Mouse (Mus musculus): ENCODE data around the gene Ropn1. TPM values are rescaled to one million over a fixed set of nuclear protein-coding genes. Genes with fewer than 3 reads are reported as not detected.
A peak's percentile ranks its signal among the peaks of the same experiment; 100 is the strongest.

Gene Ropn1
- polyA plus RNA-seq, 1 experiment from 2014 or later, result 0.47 TPM

DNA sequence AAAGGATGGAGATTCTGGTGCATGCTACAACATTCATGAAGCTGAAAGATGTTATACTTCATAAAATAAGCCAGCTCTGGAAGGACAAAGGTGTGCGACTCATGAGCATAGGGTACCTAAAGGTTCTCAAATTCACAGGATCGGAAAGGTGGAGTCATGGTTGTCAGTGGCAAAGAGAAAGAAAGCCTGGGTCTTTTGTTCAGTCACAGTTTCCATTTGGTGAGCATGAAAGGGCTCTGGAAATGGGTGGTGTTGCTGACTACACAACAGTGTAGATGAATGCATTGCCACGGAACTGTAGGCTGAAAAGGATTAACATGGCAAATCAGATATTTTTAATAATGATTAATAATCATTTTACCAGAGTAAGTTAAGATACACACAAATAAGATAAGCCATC lies 14.8 kb downstream of the Ropn1 start:
- 74% methylated on average over 3 of the region's 3 CpGs for WGBS
- H3K4me1 ChIP-seq (ENCODE audit: control insufficient read depth in 2 of 2, insufficient read depth in 2 of 2, low read length in 2 of 2), result no peaks in the 10 kb centered on the region
- H3K36me3 ChIP-seq (ENCODE audit: control insufficient read depth, insufficient read depth, low read length), result no peaks in the 10 kb centered on the region
- no peak overlapping the region for H3K9ac ChIP-seq (ENCODE audit: low read length)
- 0 out of 2 replicates have a peak, but pooled peaks cover 5% of the 10 kb centered on the region for H3K27me3 ChIP-seq (ENCODE audit: control insufficient read depth, insufficient read depth, low read length)
- no peak for ATAC-seq (ENCODE audit: insufficient number of reproducible peaks, insufficient read depth, low FRiP score, low read depth)
- no peak overlapping the region for H3K4me2 ChIP-seq (ENCODE audit: low read length)
- no peak overlapping the region for H3K27ac ChIP-seq (replicated peaks in 1 of 2; ENCODE audit: control insufficient read depth in 1 of 2, insufficient read depth in 1 of 2, low read depth in 2 of 2, low read length in 2 of 2)
- no peak overlapping the region for H3K4me3 ChIP-seq (ENCODE audit: control insufficient read depth in 1 of 2, insufficient read depth in 1 of 2, low read depth in 1 of 2, low read length in 2 of 2)
- H3K9me3 ChIP-seq (ENCODE audit: control insufficient read depth, low read length), result no peaks in the 10 kb centered on the region

DNA sequence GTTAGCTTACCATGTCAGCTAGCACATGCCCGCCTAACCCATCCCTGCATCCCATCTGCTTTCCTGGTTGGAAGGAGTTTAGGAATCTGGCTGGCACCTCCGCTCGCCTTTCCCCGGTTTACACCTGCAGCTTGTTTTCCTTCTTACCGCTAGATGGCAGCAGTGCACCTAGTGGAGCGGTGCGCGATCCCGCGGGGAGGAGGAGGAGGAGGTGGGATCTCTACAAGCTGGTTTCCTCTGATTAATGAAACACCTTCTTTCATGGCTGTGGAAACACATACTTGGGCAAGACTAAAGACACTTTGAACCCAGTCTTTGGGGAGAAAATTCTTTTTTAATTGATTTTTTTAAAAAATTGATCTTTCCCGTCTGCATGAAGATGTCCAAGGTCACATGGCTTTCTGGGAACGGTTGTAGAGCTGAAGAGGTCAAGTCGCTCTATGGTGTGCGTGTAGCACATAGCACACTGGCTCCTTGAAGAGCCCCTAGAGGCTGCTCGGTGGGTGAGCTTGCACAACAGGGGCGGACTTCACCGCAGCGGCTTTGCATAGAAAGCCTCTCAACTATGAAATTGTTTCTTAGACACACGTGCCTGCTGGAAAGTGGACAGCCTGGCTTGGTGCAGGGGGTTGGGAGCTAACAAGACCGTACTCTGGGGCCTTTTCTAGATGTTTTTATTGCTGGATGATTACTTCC lies 17.5 kb downstream of the Ropn1 start:
- no peaks in the 10 kb centered on the region for H3K36me3 ChIP-seq (ENCODE audit: control insufficient read depth, insufficient read depth, low read length)
- no peaks in the 10 kb centered on the region for H3K9me3 ChIP-seq (ENCODE audit: control insufficient read depth, low read length)
- H3K27me3 ChIP-seq (ENCODE audit: control insufficient read depth, insufficient read depth, low read length), result 0 out of 2 replicates have a peak, but pooled peaks cover 5% of the 10 kb centered on the region
- peak overlapping the region; percentile 61 for H3K4me2 ChIP-seq (ENCODE audit: low read length)
- peaks cover 7% of the 10 kb centered on the region in 2 experiments; a peak in 3 of 4 replicates for H3K4me1 ChIP-seq (ENCODE audit: control insufficient read depth in 2 of 2, insufficient read depth in 2 of 2, low read length in 2 of 2)
- no peak overlapping the region for H3K9ac ChIP-seq (ENCODE audit: low read length)
- no peak for ATAC-seq (ENCODE audit: insufficient number of reproducible peaks, insufficient read depth, low FRiP score, low read depth)
- H3K27ac ChIP-seq (replicated peaks in 1 of 2; ENCODE audit: control insufficient read depth in 1 of 2, insufficient read depth in 1 of 2, low read depth in 2 of 2, low read length in 2 of 2), result no peak overlapping the region
- WGBS, result 9% methylated on average over 20 of the region's 20 CpGs
- peak overlapping the region in 1 of 2 experiments; percentile 21; a peak in 1 of 4 replicates for H3K4me3 ChIP-seq (ENCODE audit: control insufficient read depth in 1 of 2, insufficient read depth in 1 of 2, low read depth in 1 of 2, low read length in 2 of 2)

DNA sequence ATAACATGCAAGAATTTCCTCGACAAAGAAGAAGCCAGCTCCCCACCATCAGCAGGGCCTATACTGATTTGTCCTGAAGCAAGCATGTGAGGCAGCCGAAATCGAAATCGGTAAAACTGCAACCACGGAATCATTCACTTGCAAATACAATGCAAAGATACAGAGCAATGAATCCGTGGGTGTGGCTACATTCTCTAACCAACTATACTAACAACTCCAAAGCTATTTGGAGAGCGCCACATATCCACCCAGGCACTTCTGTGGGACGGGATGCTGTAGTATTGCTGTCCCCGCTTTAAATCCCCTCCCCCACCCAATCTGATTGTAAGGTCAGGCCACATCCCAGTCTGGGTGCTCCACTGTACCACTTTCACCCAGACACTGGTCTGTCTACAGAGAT lies 18.6 kb downstream of the Ropn1 start:
- H3K9ac ChIP-seq (ENCODE audit: low read length), result no peak overlapping the region

DNA sequence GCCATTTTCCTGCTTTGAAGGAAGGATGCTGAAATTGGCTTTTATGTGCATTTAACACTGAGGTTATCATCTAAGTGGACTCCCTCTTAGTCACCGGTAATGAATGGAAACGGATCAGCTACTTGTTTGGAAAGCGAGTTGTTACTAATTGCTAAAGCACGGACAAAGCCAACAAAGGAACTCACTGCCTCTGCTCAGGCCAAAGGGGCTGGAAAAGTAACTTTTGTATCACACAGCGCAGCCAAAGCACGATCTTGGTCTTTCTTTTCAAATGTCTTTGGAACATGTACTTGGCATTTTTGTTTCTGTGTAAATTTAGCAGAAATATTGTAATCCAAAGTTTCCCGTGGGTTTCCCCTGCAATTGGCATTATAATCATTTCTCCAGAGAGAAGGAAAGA lies 22.2 kb downstream of the Ropn1 start:
- H3K9ac ChIP-seq (ENCODE audit: low read length), result no peak overlapping the region
- no peak for ATAC-seq (ENCODE audit: insufficient number of reproducible peaks, insufficient read depth, low FRiP score, low read depth)
- no peaks in the 10 kb centered on the region for H3K27me3 ChIP-seq (ENCODE audit: control insufficient read depth, insufficient read depth, low read length)
- no peak overlapping the region for H3K4me3 ChIP-seq (ENCODE audit: control insufficient read depth in 1 of 2, insufficient read depth in 1 of 2, low read depth in 1 of 2, low read length in 2 of 2)
- H3K4me1 ChIP-seq (ENCODE audit: control insufficient read depth in 2 of 2, insufficient read depth in 2 of 2, low read length in 2 of 2), result peaks cover 7 to 10% of the 10 kb centered on the region in 2 experiments; a peak in 3 of 4 replicates
- H3K36me3 ChIP-seq (ENCODE audit: control insufficient read depth, insufficient read depth, low read length), result no peaks in the 10 kb centered on the region
- no peak overlapping the region for H3K4me2 ChIP-seq (ENCODE audit: low read length)
- WGBS, result 80% methylated on average over 7 of the region's 7 CpGs
- H3K27ac ChIP-seq (replicated peaks in 1 of 2; ENCODE audit: control insufficient read depth in 1 of 2, insufficient read depth in 1 of 2, low read depth in 2 of 2, low read length in 2 of 2), result no peak overlapping the region
- no peaks in the 10 kb centered on the region for H3K9me3 ChIP-seq (ENCODE audit: control insufficient read depth, low read length)

More for the DNA sequence above, 18.6 kb downstream of the Ropn1 start:
- WGBS, result 60% methylated on average over 9 of the region's 9 CpGs
- no peak for ATAC-seq (ENCODE audit: insufficient number of reproducible peaks, insufficient read depth, low FRiP score, low read depth)
- Histone ChIP-seq H3K4me2 (ENCODE audit: low read length) (no peak overlapping the region), H3K27ac (replicated peaks in 1 of 2; ENCODE audit: control insufficient read depth in 1 of 2, insufficient read depth in 1 of 2, low read depth in 2 of 2, low read length in 2 of 2) (no peak overlapping the region), H3K27me3 (ENCODE audit: control insufficient read depth, insufficient read depth, low read length) (0 out of 2 replicates have a peak, but pooled peaks cover 5% of the 10 kb centered on the region), H3K36me3 (ENCODE audit: control insufficient read depth, insufficient read depth, low read length) (no peaks in the 10 kb centered on the region), H3K9me3 (ENCODE audit: control insufficient read depth, low read length) (no peaks in the 10 kb centered on the region), H3K4me3 (ENCODE audit: control insufficient read depth in 1 of 2, insufficient read depth in 1 of 2, low read depth in 1 of 2, low read length in 2 of 2) (no peak overlapping the region), H3K4me1 (ENCODE audit: control insufficient read depth in 2 of 2, insufficient read depth in 2 of 2, low read length in 2 of 2) (peaks cover 7 to 10% of the 10 kb centered on the region in 2 experiments; a peak in 3 of 4 replicates)

- ATAC-seq (ENCODE audit: insufficient number of reproducible peaks, insufficient read depth, low FRiP score, low read depth), result no peak
- H3K27ac ChIP-seq (replicated peaks in 1 of 2; ENCODE audit: control insufficient read depth in 1 of 2, insufficient read depth in 1 of 2, low read depth in 2 of 2, low read length in 2 of 2), result no peak overlapping the region
- 63% methylated on average over 3 of the region's 3 CpGs for WGBS
- no peak overlapping the region for H3K4me3 ChIP-seq (ENCODE audit: control insufficient read depth in 1 of 2, insufficient read depth in 1 of 2, low read depth in 1 of 2, low read length in 2 of 2)
- no peaks in the 10 kb centered on the region for H3K27me3 ChIP-seq (ENCODE audit: control insufficient read depth, insufficient read depth, low read length)
- H3K4me2 ChIP-seq (ENCODE audit: low read length), result no peak overlapping the region
- no peak overlapping the region for H3K9ac ChIP-seq (ENCODE audit: low read length)
- H3K9me3 ChIP-seq (ENCODE audit: control insufficient read depth, low read length), result no peaks in the 10 kb centered on the region
- no peaks in the 10 kb centered on the region for H3K36me3 ChIP-seq (ENCODE audit: control insufficient read depth, insufficient read depth, low read length)
- H3K4me1 ChIP-seq (ENCODE audit: control insufficient read depth in 2 of 2, insufficient read depth in 2 of 2, low read length in 2 of 2), result peaks cover 7 to 10% of the 10 kb centered on the region in 2 experiments; a peak in 3 of 4 replicates
These were observed 23.1 kb downstream of the Ropn1 start for GRCm38 (mm10) chr16:34672822-34673221.

GRCm38 (mm10) chr16:34674365-34674764 lies 24.6 kb downstream of the Ropn1 start:
- no peaks in the 10 kb centered on the region for H3K36me3 ChIP-seq (ENCODE audit: control insufficient read depth, insufficient read depth, low read length)
- no peak overlapping the region for H3K4me3 ChIP-seq (ENCODE audit: control insufficient read depth in 1 of 2, insufficient read depth in 1 of 2, low read depth in 1 of 2, low read length in 2 of 2)
- WGBS, result 90% methylated on average over 6 of the region's 6 CpGs
- H3K4me1 ChIP-seq (ENCODE audit: control insufficient read depth in 2 of 2, insufficient read depth in 2 of 2, low read length in 2 of 2), result peaks cover 7 to 10% of the 10 kb centered on the region in 2 experiments; a peak in 3 of 4 replicates
- no peak overlapping the region for H3K4me2 ChIP-seq (ENCODE audit: low read length)
- ATAC-seq (ENCODE audit: insufficient number of reproducible peaks, insufficient read depth, low FRiP score, low read depth), result no peak
- no peak overlapping the region for H3K27ac ChIP-seq (replicated peaks in 1 of 2; ENCODE audit: control insufficient read depth in 1 of 2, insufficient read depth in 1 of 2, low read depth in 2 of 2, low read length in 2 of 2)
- no peak overlapping the region for H3K9ac ChIP-seq (ENCODE audit: low read length)
- no peaks in the 10 kb centered on the region for H3K9me3 ChIP-seq (ENCODE audit: control insufficient read depth, low read length)
- H3K27me3 ChIP-seq (ENCODE audit: control insufficient read depth, insufficient read depth, low read length), result no peaks in the 10 kb centered on the region

GRCm38 (mm10) chr16:34681823-34682222 lies 32.1 kb downstream of the Ropn1 start:
- no peaks in the 10 kb centered on the region for H3K4me1 ChIP-seq (ENCODE audit: control insufficient read depth in 2 of 2, insufficient read depth in 2 of 2, low read length in 2 of 2)
- H3K27ac ChIP-seq (replicated peaks in 1 of 2; ENCODE audit: control insufficient read depth in 1 of 2, insufficient read depth in 1 of 2, low read depth in 2 of 2, low read length in 2 of 2), result no peak overlapping the region
- no peak overlapping the region for H3K9ac ChIP-seq (ENCODE audit: low read length)
- no peaks in the 10 kb centered on the region for H3K36me3 ChIP-seq (ENCODE audit: control insufficient read depth, insufficient read depth, low read length)
- H3K9me3 ChIP-seq (ENCODE audit: control insufficient read depth, low read length), result no peaks in the 10 kb centered on the region
- no peak for ATAC-seq (ENCODE audit: insufficient number of reproducible peaks, insufficient read depth, low FRiP score, low read depth)
- H3K27me3 ChIP-seq (ENCODE audit: control insufficient read depth, insufficient read depth, low read length), result no peaks in the 10 kb centered on the region
- no peak overlapping the region for H3K4me3 ChIP-seq (ENCODE audit: control insufficient read depth in 1 of 2, insufficient read depth in 1 of 2, low read depth in 1 of 2, low read length in 2 of 2)
- no peak overlapping the region for H3K4me2 ChIP-seq (ENCODE audit: low read length)
